Mouse (Mus musculus) kidney, adult 2 months (tissue): Measurements from ENCODE around the gene Klhl7. TPM values are rescaled to one million over a fixed set of nuclear protein-coding genes. Genes with fewer than 3 reads are reported as not detected.

Source experiments
- DNase-seq: peaks from one replicate; pipeline ENCODE4 v3.0.0; 2021
- H3K27ac ChIP-seq: fragments of 200-500 bp; 2 replicates; pipeline ENCODE4 v1.5.1; 2012; ENCODE audit warnings: low read depth, low read length, control low read depth, inconsistent platforms; ENCODE audit not compliant: insufficient read depth
- H3K27me3 ChIP-seq: fragments of 200-500 bp; replicated peaks from 2 replicates; pipeline ENCODE4 v1.6.1; 2012; ENCODE audit warnings: mild to moderate bottlenecking, moderate library complexity, low read length, inconsistent platforms; ENCODE audit not compliant: control insufficient read depth, insufficient read depth
- H3K36me3 ChIP-seq: fragments of 200-500 bp; 2 replicates; pipeline ENCODE4 v1.6.1; 2012; ENCODE audit warnings: mild to moderate bottlenecking, moderate library complexity, low read length, inconsistent platforms; ENCODE audit not compliant: control insufficient read depth, insufficient read depth
- H3K4me1 ChIP-seq: fragments of 200-500 bp; 2 replicates; pipeline ENCODE4 v1.6.1; 2011; ENCODE audit warnings: low read length; ENCODE audit not compliant: control insufficient read depth, insufficient read depth
- H3K4me3 ChIP-seq: fragments of 200-500 bp; 2 replicates; pipeline ENCODE4 v1.5.1; 2011; ENCODE audit warnings: mild to moderate bottlenecking, low read depth, low read length, control low read depth; ENCODE audit not compliant: insufficient read depth
- CTCF ChIP-seq: fragments of 200-500 bp; conservative IDR thresholded peaks from 2 replicates; pipeline ENCODE4 v1.5.1; 2011; ENCODE audit warnings: low read depth, mild to moderate bottlenecking, control low read depth, low read length, moderate library complexity, mixed read lengths; ENCODE audit not compliant: insufficient read depth, insufficient read length
- POLR2A ChIP-seq: fragments of 200-500 bp; IDR thresholded peaks from one replicate; pipeline ENCODE4 v1.6.1; 2011; ENCODE audit warnings: low read depth, low read length, control low read depth
- WGBS: fragments of 180-500 bp; shearing (Covaris S2); methylation state at CpG from one replicate; pipeline ENCODE4 v1.1.7; 2018; 5-methylcytosine and 5-hydroxymethylcytosine counted together
- polyA plus RNA-seq: library from polyadenylated mRNA; depleted of rRNA; stranded (reverse); fragments of >200 nt; gene quantifications from 2 replicates; pipeline ENCODE4 v1.2.3, GENCODE M21; 2012

Gene Klhl7
- polyA plus RNA-seq, 1 experiment: 7.7 TPM

- DNase-seq: no peak
- H3K4me3 ChIP-seq: no peak overlapping the region
- peaks cover 4% of the 10 kb centered on the region for H3K36me3 ChIP-seq
- H3K4me1 ChIP-seq: no peaks in the 10 kb centered on the region
- no peak for TF ChIP-seq CTCF
- TF ChIP-seq POLR2A: no peak
- H3K27ac ChIP-seq: no peak overlapping the region
- WGBS: 94% methylated on average over 5 of the region's 5 CpGs
- no peaks in the 10 kb centered on the region for H3K27me3 ChIP-seq
Observed at GRCm38 (mm10) chr5:24146964-24147363, 46.6 kb downstream of the Klhl7 start.

- DNase-seq: no peak
- Histone ChIP-seq H3K27me3 (no peaks in the 10 kb centered on the region), H3K4me3 (no peak overlapping the region), H3K27ac (no peak overlapping the region), H3K4me1 (no peaks in the 10 kb centered on the region), H3K36me3 (no peaks in the 10 kb centered on the region; the same call in 1 of the 2 replicates)
- TF ChIP-seq CTCF: no peak
Observed at GRCm38 (mm10) chr5:24152199-24152598, 51.8 kb downstream of the Klhl7 start.

- TF ChIP-seq POLR2A (no peak), CTCF (no peak)
- no peak overlapping the region for H3K27ac ChIP-seq
- DNase-seq: no peak
- no peak overlapping the region for H3K4me3 ChIP-seq
- H3K4me1 ChIP-seq: no peaks in the 10 kb centered on the region
- no peaks in the 10 kb centered on the region for H3K27me3 ChIP-seq
- no peaks in the 10 kb centered on the region; the same call in 1 of the 2 replicates for H3K36me3 ChIP-seq
- WGBS: 94% methylated on average over 6 of the region's 6 CpGs
Observed at GRCm38 (mm10) chr5:24156774-24157173, 56.4 kb downstream of the Klhl7 start.

- peak within 1 kb of the TSS; percentile 88 for H3K4me3 ChIP-seq
- H3K4me1 ChIP-seq: peaks cover 3% of the 10 kb centered on the region; the same call in 1 of the 2 replicates
- WGBS: under 1% methylated on average over 52 of the region's 52 CpGs
- TF ChIP-seq CTCF: no peak
- peak; percentile 35 for TF ChIP-seq POLR2A
- H3K27me3 ChIP-seq: no peaks in the 10 kb centered on the region
- H3K27ac ChIP-seq: no peak within 1 kb of the TSS; the same call in 1 of the 2 replicates
- peak; percentile 97 for DNase-seq
- no peaks in the 10 kb centered on the region for H3K36me3 ChIP-seq
Observed at GRCm38 (mm10) chr5:24164789-24165445, 64.5 kb downstream of the Klhl7 start, which contains the start of gene Nupl2. Nupl2 (plus strand) TSS chr5:24164963.

GRCm38 (mm10) chr5:24167263-24167662 lies 66.9 kb downstream of the Klhl7 start:
- WGBS: 37% methylated on average over 5 of the region's 5 CpGs
- Histone ChIP-seq H3K36me3 (no peaks in the 10 kb centered on the region), H3K27ac (no peak overlapping the region), H3K4me3 (no peak overlapping the region), H3K27me3 (no peaks in the 10 kb centered on the region), H3K4me1 (peaks cover 3% of the 10 kb centered on the region; the same call in 1 of the 2 replicates)
- peak; percentile 10 for DNase-seq
- TF ChIP-seq POLR2A: no peak
- peak; percentile 45; the same call in 1 of the 2 replicates for TF ChIP-seq CTCF

GRCm38 (mm10) chr5:24169881-24170280 lies 69.5 kb downstream of the Klhl7 start:
- Histone ChIP-seq H3K27ac (no peak overlapping the region), H3K4me3 (no peak overlapping the region), H3K36me3 (no peaks in the 10 kb centered on the region), H3K4me1 (peaks cover 3% of the 10 kb centered on the region; the same call in 1 of the 2 replicates), H3K27me3 (no peaks in the 10 kb centered on the region)
- no peak for DNase-seq
- WGBS: 90% methylated on average over 6 of the region's 6 CpGs
- TF ChIP-seq POLR2A (no peak), CTCF (no peak)

- Histone ChIP-seq H3K36me3 (no peaks in the 10 kb centered on the region), H3K27me3 (no peaks in the 10 kb centered on the region), H3K27ac (no peak overlapping the region), H3K4me3 (no peak overlapping the region), H3K4me1 (no peaks in the 10 kb centered on the region)
- TF ChIP-seq CTCF (no peak), POLR2A (no peak)
- DNase-seq: no peak
Observed at GRCm38 (mm10) chr5:24172092-24172491, 71.7 kb downstream of the Klhl7 start.
